Mouse (Mus musculus) megakaryocyte, embryonic 14.5 days (primary cell): Measurements from ENCODE around the gene Dok7. TPM values are rescaled to one million over a fixed set of nuclear protein-coding genes. Genes with fewer than 3 reads are reported as not detected.

Source experiments
- H3K27me3 ChIP-seq: replicated peaks from 2 replicates; pipeline ENCODE3; 2012; ENCODE audit warnings: inconsistent platforms
- H3K36me3 ChIP-seq: replicated peaks from 2 replicates; pipeline ENCODE3; 2012; ENCODE audit warnings: low read length, inconsistent platforms, mixed read lengths
- H3K4me1 ChIP-seq: 2 replicates; pipeline ENCODE4 v1.6.1; 2012; ENCODE audit warnings: inconsistent platforms
- H3K4me3 ChIP-seq: replicated peaks from 2 replicates; pipeline ENCODE3; 2012; ENCODE audit warnings: moderate library complexity, mild to moderate bottlenecking, inconsistent platforms
- H3K9me3 ChIP-seq: 2 replicates; pipeline ENCODE4 v1.6.1; 2012; ENCODE audit warnings: inconsistent platforms
- FLI1 ChIP-seq: IDR thresholded peaks from 2 replicates; pipeline ENCODE4 v1.6.1; 2012; ENCODE audit warnings: low read length, inconsistent platforms, mixed read lengths
- GATA1 ChIP-seq: IDR thresholded peaks from 3 replicates; pipeline ENCODE4 v1.6.1; 2012; ENCODE audit warnings: mixed read lengths, low read length, inconsistent platforms, borderline replicate concordance
- polyA plus RNA-seq: library from polyadenylated mRNA; stranded (reverse); fragments of >175 nt; gene quantifications from 2 replicates; pipeline ENCODE4 v1.2.3, GENCODE M21; 2012; ENCODE audit warnings: low replicate concordance; ENCODE audit not compliant: insufficient read depth

Gene Dok7
- 1.1 and 4.5 TPM in 2 replicates for polyA plus RNA-seq

DNA sequence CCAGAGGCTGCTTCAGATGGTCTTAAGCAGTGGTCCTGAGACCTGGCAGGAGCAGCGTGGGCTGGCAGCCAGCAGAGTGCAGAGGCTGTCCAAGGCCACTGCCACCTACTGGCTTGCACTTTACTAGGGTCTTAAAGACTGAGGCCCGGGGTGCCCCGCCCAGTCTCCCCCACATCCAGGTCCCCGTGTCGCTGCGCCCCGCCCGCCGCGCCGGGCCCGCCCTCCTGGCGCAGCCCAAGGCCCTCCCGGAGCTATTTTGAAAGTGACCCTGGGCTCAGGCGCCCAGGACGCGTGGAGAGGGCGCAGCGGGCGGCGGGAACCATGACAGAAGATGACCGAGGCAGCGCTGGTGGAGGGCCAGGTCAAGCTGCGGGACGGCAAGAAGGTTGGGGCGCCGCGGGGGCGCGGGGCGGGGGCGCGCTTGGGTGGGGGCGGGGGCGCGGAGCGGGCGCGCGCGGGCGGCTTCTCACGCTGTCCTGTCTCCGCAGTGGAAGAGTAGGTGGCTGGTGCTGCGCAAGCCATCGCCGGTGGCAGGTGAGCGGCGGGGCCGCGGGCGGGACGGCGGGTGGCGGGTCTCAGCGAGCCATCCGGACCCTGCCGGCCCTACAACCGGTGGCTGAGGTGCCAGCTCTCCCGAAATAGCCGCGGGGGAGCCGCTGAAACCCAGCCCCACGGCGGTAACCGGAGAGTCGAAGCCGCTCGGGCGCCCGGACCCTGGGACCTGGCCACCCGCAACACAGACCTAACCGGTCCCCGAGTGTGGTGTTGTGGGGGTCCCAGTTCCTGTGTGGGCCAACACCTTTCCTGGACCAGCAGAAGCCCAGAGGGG, at the start of gene Dok7:
Gene Dok7, plus strand, starts transcription at position 163 of the 829 bp plus-strand sequence.
- TF ChIP-seq FLI1 (no peak), GATA1 (no peak)

GRCm38 (mm10) chr5:35009163-35009562, 47.4 kb upstream of the Dok7 start:
- Histone ChIP-seq H3K4me3 (no peak overlapping the region), H3K27me3 (no peaks in the 10 kb centered on the region), H3K36me3 (peaks cover 76% of the 10 kb centered on the region), H3K9me3 (no peaks in the 10 kb centered on the region), H3K4me1 (peaks cover 94% of the 10 kb centered on the region)
- no peak for TF ChIP-seq FLI1

More for the DNA sequence above, at the start of gene Dok7:
- H3K4me3 ChIP-seq: peak within 1 kb of the TSS; percentile 92
- H3K4me1 ChIP-seq: peaks cover 56% of the 10 kb centered on the region
- peaks cover 87% of the 10 kb centered on the region for H3K27me3 ChIP-seq
- no peaks in the 10 kb centered on the region for H3K36me3 ChIP-seq
- no peaks in the 10 kb centered on the region for H3K9me3 ChIP-seq

DNA sequence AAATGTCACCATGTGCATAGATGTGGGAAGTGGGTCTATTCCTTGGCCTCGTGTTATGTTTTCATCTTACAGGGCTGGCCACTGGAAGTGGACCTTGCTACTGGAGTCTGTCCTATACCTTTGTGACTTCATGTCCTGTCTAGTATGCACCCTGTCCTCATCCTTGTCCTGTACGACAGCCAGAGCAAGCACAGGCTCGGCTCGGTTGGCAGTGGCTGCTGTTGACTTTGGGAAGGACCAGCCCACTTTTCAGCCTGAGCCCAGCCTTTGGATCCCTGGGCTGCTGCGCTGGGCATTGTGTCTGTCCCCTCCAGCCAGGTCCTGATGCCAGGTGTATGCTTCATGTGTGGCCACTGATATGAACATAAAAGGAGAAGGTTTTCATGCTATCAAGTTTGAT, 45.9 kb upstream of the Dok7 start:
- Histone ChIP-seq H3K36me3 (peaks cover 73% of the 10 kb centered on the region), H3K9me3 (no peaks in the 10 kb centered on the region)

GRCm38 (mm10) chr5:35011156-35011923, 45.2 kb upstream of the Dok7 start:
- TF ChIP-seq GATA1 (no peak), FLI1 (no peak)

More for the DNA sequence above, 45.9 kb upstream of the Dok7 start:
- Histone ChIP-seq H3K4me3 (no peak overlapping the region), H3K27me3 (no peaks in the 10 kb centered on the region), H3K4me1 (peaks cover 94% of the 10 kb centered on the region)
- TF ChIP-seq FLI1 (no peak), GATA1 (no peak)

GRCm38 (mm10) chr5:35014036-35014435, 42.5 kb upstream of the Dok7 start:
- H3K27me3 ChIP-seq: no peaks in the 10 kb centered on the region
- peaks cover 95% of the 10 kb centered on the region for H3K4me1 ChIP-seq
- H3K4me3 ChIP-seq: no peak overlapping the region
- no peak for TF ChIP-seq GATA1
- no peak for TF ChIP-seq FLI1
- H3K36me3 ChIP-seq: peaks cover 70% of the 10 kb centered on the region
- H3K9me3 ChIP-seq: no peaks in the 10 kb centered on the region

More at GRCm38 (mm10) chr5:35011156-35011923, 45.2 kb upstream of the Dok7 start:
- no peak overlapping the region for H3K4me3 ChIP-seq
- H3K27me3 ChIP-seq: no peaks in the 10 kb centered on the region
- H3K9me3 ChIP-seq: no peaks in the 10 kb centered on the region
- peaks cover 94% of the 10 kb centered on the region for H3K4me1 ChIP-seq
- peaks cover 76% of the 10 kb centered on the region for H3K36me3 ChIP-seq

DNA sequence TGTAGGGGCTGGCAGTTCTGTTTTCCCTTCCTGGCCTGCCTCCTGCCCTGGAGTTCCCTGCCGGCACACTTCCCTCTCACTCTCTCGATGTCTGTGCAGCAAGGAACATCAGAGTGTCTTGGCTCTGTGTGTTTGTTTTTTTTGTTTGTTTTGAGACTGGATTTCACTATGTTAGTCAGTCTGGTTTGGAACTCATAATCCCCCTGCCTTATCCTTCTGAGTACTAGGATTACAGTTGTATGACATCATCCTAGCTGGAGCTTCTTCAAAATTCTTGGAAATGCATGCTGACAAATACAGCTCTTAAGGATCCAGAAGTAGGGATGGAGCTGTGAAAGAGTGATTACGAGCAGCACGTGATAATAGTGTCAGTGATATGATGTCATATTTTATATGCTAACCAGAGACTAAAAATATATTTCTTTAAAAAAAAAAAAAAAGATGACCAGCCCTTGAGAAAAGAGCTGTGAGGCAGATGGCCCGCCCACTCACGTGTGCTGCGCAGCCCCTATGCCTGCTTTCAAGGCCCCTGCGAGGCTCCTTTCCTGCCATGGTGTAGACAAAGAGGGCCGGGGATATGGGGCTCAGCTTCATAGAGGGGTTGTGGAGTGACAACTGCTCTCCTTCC, 36.8 kb upstream of the Dok7 start:
- Histone ChIP-seq H3K36me3 (peaks cover 82% of the 10 kb centered on the region), H3K4me3 (no peak overlapping the region), H3K27me3 (no peaks in the 10 kb centered on the region), H3K9me3 (no peaks in the 10 kb centered on the region), H3K4me1 (peaks cover 100% of the 10 kb centered on the region)
- TF ChIP-seq FLI1 (no peak), GATA1 (no peak)

GRCm38 (mm10) chr5:35020410-35021241, 35.9 kb upstream of the Dok7 start:
- TF ChIP-seq FLI1 (no peak), GATA1 (no peak)
- Histone ChIP-seq H3K4me1 (peaks cover 100% of the 10 kb centered on the region), H3K36me3 (peaks cover 86% of the 10 kb centered on the region), H3K4me3 (no peak overlapping the region), H3K9me3 (no peaks in the 10 kb centered on the region), H3K27me3 (no peaks in the 10 kb centered on the region)

DNA sequence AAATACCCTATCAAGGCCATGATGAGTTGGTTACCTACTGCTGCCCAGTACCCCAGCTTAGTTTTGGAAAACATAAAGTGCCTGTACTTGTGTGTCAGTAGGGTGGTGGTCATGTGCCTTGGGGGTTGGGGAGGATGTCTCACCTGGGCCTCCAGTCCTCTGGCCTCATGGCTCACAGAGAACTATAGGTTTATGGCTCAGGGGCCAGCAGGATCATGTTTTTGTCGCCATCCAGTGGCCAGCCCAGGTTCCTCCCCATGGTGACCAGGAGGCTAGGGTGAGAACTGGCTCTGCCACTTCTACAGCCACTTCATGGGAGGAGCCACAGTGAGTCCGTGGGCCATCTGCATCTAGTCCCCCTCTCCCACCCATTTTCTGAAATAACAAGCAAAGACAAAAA, 31.6 kb upstream of the Dok7 start:
- TF ChIP-seq GATA1 (no peak), FLI1 (no peak)
- Histone ChIP-seq H3K4me3 (no peak overlapping the region), H3K9me3 (no peaks in the 10 kb centered on the region), H3K4me1 (peaks cover 100% of the 10 kb centered on the region), H3K27me3 (no peaks in the 10 kb centered on the region), H3K36me3 (peaks cover 100% of the 10 kb centered on the region)

DNA sequence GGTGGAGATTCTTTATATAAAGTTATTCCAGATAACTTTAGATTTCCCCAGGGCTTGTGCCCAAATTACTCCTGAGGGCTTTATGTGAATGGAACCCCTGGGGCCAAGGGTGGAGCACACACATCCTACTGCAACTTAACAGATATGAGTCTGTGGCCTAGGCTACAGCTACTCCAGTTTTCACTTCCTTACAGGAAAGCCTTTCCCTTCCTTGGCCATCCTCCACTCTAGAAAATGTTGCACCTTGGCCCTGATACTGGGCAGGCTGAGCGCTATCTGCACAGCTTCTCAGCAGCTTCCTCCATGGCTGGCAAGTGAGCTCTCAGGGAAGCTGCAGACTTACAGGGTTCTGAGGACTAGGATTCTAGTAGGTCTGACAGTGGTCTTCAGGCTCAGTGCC, 27.3 kb upstream of the Dok7 start:
- Histone ChIP-seq H3K27me3 (no peaks in the 10 kb centered on the region), H3K36me3 (peaks cover 100% of the 10 kb centered on the region), H3K9me3 (no peaks in the 10 kb centered on the region), H3K4me1 (peaks cover 100% of the 10 kb centered on the region), H3K4me3 (no peak overlapping the region)
- TF ChIP-seq GATA1 (no peak), FLI1 (no peak)
